Mouse (Mus musculus) right cerebral cortex, postnatal 25 days (tissue): ENCODE measurements around the gene Kcnip1.

ENCODE experiments used
- DNase-seq: peaks from one replicate; pipeline ENCODE4 v3.0.0; 2022

Kcnip1 gene

GRCm38 (mm10) chr11:33980146-33980545 is 12.8 kb downstream of the Kcnip1 start:
- no peak for DNase-seq

- no peak for DNase-seq
These were observed 17.8 kb downstream of the Kcnip1 start for GRCm38 (mm10) chr11:33975121-33975520.

GRCm38 (mm10) chr11:33974341-33975040 is 18.5 kb downstream of the Kcnip1 start:
- DNase-seq, result no peak

- no peak for DNase-seq
These were observed 20.8 kb downstream of the Kcnip1 start for GRCm38 (mm10) chr11:33972114-33972513.

- no peak for DNase-seq
These were observed 23.8 kb downstream of the Kcnip1 start for GRCm38 (mm10) chr11:33969199-33969598.

GRCm38 (mm10) chr11:33967708-33968107 is 25.2 kb downstream of the Kcnip1 start:
- DNase-seq, result no peak

- DNase-seq, result no peak
These were observed 27.6 kb downstream of the Kcnip1 start for GRCm38 (mm10) chr11:33965380-33965779.

GRCm38 (mm10) chr11:33962688-33963407 is 30.1 kb downstream of the Kcnip1 start, which contains the start of gene Kcnmb1:
TSS of gene Kcnmb1 (plus strand) at chr11:33963013.
- DNase-seq, result no peak

GRCm38 (mm10) chr11:33962178-33962577 is 30.8 kb downstream of the Kcnip1 start:
- no peak for DNase-seq

GRCm38 (mm10) chr11:33958713-33959112 is 34.2 kb downstream of the Kcnip1 start:
- no peak for DNase-seq

GRCm38 (mm10) chr11:33957595-33957994 is 35.4 kb downstream of the Kcnip1 start:
- no peak for DNase-seq

GRCm38 (mm10) chr11:33956623-33957022 is 36.3 kb downstream of the Kcnip1 start:
- DNase-seq, result no peak

- no peak for DNase-seq
These were observed 37.0 kb downstream of the Kcnip1 start for GRCm38 (mm10) chr11:33955982-33956381.

GRCm38 (mm10) chr11:33951684-33952625 is 41.0 kb downstream of the Kcnip1 start:
- no peak for DNase-seq

- DNase-seq, result no peak
These were observed 41.8 kb downstream of the Kcnip1 start for GRCm38 (mm10) chr11:33951155-33951554.

- no peak for DNase-seq
These were observed 46.5 kb downstream of the Kcnip1 start for GRCm38 (mm10) chr11:33946501-33946900.

- no peak for DNase-seq
These were observed 48.1 kb downstream of the Kcnip1 start for GRCm38 (mm10) chr11:33944786-33945328.

GRCm38 (mm10) chr11:33944067-33944785 is 48.7 kb downstream of the Kcnip1 start:
- no peak for DNase-seq

GRCm38 (mm10) chr11:33943565-33943964 is 49.4 kb downstream of the Kcnip1 start:
- no peak for DNase-seq

GRCm38 (mm10) chr11:33939456-33940113 is 53.4 kb downstream of the Kcnip1 start:
- no peak for DNase-seq

GRCm38 (mm10) chr11:33938561-33939274 is 54.2 kb downstream of the Kcnip1 start:
- no peak for DNase-seq
